Mouse (Mus musculus): ENCODE results near the gene Bmp2k. TPM values are rescaled to one million over a fixed set of nuclear protein-coding genes. Genes with fewer than 3 reads are reported as not detected.

Gene Bmp2k
- total RNA-seq, 2 experiments from 2014 or later = 96.1 to 140 TPM

GRCm38 (mm10) chr5:97087030-97087630 lies 89.6 kb downstream of the Bmp2k start:
- ATAC-seq (replicated peaks; ENCODE audit: low FRiP score, poor library complexity, severe bottlenecking) = no peak

- ATAC-seq (replicated peaks; ENCODE audit: low FRiP score, poor library complexity, severe bottlenecking) = no peak
Observed at GRCm38 (mm10) chr5:97087746-97088145, 90.3 kb downstream of the Bmp2k start.

- ATAC-seq (replicated peaks; ENCODE audit: low FRiP score, poor library complexity, severe bottlenecking) = no peak
Observed at GRCm38 (mm10) chr5:97088231-97088630, 90.7 kb downstream of the Bmp2k start.

- ATAC-seq (replicated peaks; ENCODE audit: low FRiP score, poor library complexity, severe bottlenecking) = no peak
Observed at GRCm38 (mm10) chr5:97089426-97089825, 91.9 kb downstream of the Bmp2k start.

GRCm38 (mm10) chr5:97090034-97090784 lies 92.7 kb downstream of the Bmp2k start:
- no peak for ATAC-seq (replicated peaks; ENCODE audit: low FRiP score, poor library complexity, severe bottlenecking)

- no peak for ATAC-seq (replicated peaks; ENCODE audit: low FRiP score, poor library complexity, severe bottlenecking)
Observed at GRCm38 (mm10) chr5:97092970-97093369, 95.5 kb downstream of the Bmp2k start.

- ATAC-seq (replicated peaks; ENCODE audit: low FRiP score, poor library complexity, severe bottlenecking) = no peak
Observed at GRCm38 (mm10) chr5:97095335-97095734, 97.8 kb downstream of the Bmp2k start.

GRCm38 (mm10) chr5:97097631-97098041 lies 100.1 kb downstream of the Bmp2k start:
- no peak for ATAC-seq (replicated peaks; ENCODE audit: low FRiP score, poor library complexity, severe bottlenecking)

GRCm38 (mm10) chr5:97099954-97100353 lies 102.5 kb downstream of the Bmp2k start:
- no peak for ATAC-seq (replicated peaks; ENCODE audit: low FRiP score, poor library complexity, severe bottlenecking)

- ATAC-seq (replicated peaks; ENCODE audit: low FRiP score, poor library complexity, severe bottlenecking) = no peak
Observed at GRCm38 (mm10) chr5:97108333-97108732, 110.8 kb downstream of the Bmp2k start.

- ATAC-seq (replicated peaks; ENCODE audit: low FRiP score, poor library complexity, severe bottlenecking) = no peak
Observed at GRCm38 (mm10) chr5:97110133-97110532, 112.6 kb downstream of the Bmp2k start.

GRCm38 (mm10) chr5:97110697-97111096 lies 113.2 kb downstream of the Bmp2k start:
- no peak for ATAC-seq (replicated peaks; ENCODE audit: low FRiP score, poor library complexity, severe bottlenecking)

GRCm38 (mm10) chr5:97111207-97111910 lies 113.9 kb downstream of the Bmp2k start, which contains the start of gene Paqr3:
Gene Paqr3, minus strand, starts transcription at chr5:97111596.
- peak; percentile 99 for ATAC-seq (replicated peaks; ENCODE audit: low FRiP score, poor library complexity, severe bottlenecking)

GRCm38 (mm10) chr5:97124977-97125376 lies 127.5 kb downstream of the Bmp2k start:
- ATAC-seq (replicated peaks; ENCODE audit: low FRiP score, poor library complexity, severe bottlenecking) = no peak

- no peak for ATAC-seq (replicated peaks; ENCODE audit: low FRiP score, poor library complexity, severe bottlenecking)
Observed at GRCm38 (mm10) chr5:97125459-97125970, 128.0 kb downstream of the Bmp2k start.

- no peak for ATAC-seq (replicated peaks; ENCODE audit: low FRiP score, poor library complexity, severe bottlenecking)
Observed at GRCm38 (mm10) chr5:97126005-97126404, 128.5 kb downstream of the Bmp2k start.

- no peak for ATAC-seq (replicated peaks; ENCODE audit: low FRiP score, poor library complexity, severe bottlenecking)
Observed at GRCm38 (mm10) chr5:97127284-97127683, 129.8 kb downstream of the Bmp2k start.

- ATAC-seq (replicated peaks; ENCODE audit: low FRiP score, poor library complexity, severe bottlenecking) = no peak
Observed at GRCm38 (mm10) chr5:97128242-97129226, 131.0 kb downstream of the Bmp2k start.

- no peak for ATAC-seq (replicated peaks; ENCODE audit: low FRiP score, poor library complexity, severe bottlenecking)
Observed at GRCm38 (mm10) chr5:97129589-97129988, 132.1 kb downstream of the Bmp2k start.

Measured in erythroid progenitor cell, adult 5-6 weeks (primary cell).